Mouse (Mus musculus) cerebellum, adult 8-10 months (tissue): ENCODE measurements at regions not wholly inside any gene's neighbourhood (a gene's known extent, or its start where the extent isn't known, plus 50 kb on each side); places are given as distances from the start of the nearest gene placed in this dataset.
"Not testable (repeated sequence)": the region's sequence is repeated elsewhere in the genome, so short reads cannot be mapped to it uniquely, and the experiment has no call there.

Source experiments
- DNase-seq: peaks from one replicate; pipeline ENCODE4 v3.0.0; 2022

DNA sequence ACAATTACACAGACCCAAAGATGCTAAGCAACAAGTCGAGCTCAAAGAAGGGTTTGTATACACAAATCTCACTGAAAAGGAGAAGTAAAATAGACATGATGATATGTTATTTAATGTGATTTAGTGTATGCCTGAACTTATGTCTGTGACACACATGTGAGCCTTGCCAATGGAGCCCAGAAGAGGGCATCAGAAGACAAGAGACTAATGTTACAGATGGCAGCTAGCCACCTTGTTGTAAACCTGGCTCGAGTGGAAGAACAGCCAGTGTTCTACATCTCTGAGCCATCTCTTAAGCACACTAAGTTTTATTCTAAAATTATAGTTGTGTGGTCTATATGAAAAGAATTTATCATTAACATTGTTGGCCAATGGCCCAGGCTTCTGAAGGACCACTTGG is 943.7 kb upstream of the Prmt6 start:
- no peak for DNase-seq

DNA sequence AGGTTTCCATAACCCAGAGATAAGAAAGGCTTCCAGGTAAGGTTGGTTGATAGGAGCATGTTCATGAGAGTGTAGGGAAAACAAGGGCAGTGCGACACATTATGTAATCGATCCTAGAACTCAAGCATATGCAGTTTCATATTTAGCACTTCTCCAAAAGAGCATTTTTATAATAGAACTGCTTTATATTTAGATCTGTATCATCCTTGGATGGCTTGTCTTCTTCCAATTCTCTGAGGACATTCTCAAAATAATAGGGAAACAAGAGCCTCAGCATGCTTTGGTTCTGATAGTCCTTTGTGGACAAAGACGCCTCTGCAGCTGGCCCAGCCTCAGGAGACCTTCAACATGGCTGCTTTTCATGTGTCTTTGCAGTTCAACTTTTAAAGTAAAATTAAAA is 915.9 kb upstream of the Prmt6 start:
- no peak for DNase-seq

DNA sequence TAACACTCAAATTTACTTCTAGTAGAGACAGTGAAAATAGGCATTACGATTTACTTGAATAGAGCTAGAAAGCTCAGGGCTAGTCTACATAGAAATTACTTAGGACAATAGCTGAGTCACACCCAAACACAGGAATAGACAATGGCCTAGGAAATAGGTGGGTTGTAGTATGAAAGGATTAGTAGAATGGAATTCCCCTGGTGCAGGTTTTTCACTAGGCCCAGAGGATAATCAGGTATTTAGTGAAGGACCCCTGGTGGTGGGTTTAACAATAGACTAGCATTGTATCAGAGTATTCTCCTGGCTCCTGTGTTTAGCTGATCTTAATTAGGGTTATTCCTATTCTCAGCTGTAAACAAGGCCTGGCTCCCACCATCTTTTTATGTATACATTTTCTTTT is 890.4 kb upstream of the Prmt6 start:
- DNase-seq, result not testable (repeated sequence)

DNA sequence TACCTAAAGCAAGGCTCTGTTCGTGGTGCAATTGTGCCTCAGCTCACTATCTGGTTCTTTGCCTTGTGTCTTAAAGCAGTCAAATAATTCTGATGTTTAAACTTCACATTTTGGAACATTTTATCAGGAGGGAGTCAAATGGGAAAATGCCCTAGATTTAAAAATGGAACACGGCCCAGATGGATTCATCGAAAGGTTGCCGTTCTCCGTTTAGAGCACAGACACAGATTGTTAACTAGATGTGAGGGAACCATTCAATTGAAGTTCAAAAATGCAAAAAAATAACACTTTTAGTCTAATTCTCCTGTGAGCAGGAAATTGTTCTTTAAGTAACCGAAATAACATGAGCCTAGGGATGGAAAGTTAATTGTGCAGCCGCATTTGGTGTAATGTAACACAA is 858.2 kb upstream of the Prmt6 start:
- no peak for DNase-seq

DNA sequence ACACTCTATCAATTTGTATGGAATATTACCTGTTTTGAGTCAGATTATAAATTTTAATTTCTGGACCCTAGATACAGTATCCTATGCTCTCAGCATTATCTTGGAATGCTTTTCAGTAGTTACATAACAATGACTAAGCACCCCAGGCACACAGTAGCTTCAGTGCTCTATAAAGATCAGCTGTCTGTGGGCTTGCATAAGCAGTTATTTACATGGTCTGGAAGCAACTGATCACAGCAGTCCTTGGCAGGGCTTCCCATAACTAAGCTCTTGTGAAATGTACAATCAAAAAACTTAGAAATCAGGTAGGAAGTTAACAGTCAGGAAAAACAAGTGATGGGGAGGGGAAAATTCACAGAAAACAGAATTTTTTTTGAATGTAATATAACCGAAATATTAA is 851.8 kb upstream of the Prmt6 start:
- no peak for DNase-seq

DNA sequence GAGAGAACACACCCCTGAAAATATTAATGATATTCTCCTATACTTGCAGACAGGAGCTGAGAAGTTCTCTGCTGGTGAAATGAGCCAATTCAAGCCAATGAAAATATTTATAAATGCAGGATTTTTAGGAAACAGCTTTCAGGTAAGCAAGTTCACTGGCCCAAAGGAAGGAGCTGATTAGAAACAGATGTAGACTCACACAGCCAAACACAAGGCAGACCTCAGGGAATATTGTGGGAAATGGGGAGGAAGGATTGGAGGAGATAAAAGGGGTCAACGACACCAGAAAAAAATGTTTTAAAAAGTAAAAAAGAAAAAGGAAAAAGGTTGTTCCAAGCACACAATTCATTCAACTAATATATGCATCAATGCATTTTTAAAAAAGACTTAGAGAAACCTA is 823.5 kb upstream of the Prmt6 start:
- DNase-seq, result no peak

DNA sequence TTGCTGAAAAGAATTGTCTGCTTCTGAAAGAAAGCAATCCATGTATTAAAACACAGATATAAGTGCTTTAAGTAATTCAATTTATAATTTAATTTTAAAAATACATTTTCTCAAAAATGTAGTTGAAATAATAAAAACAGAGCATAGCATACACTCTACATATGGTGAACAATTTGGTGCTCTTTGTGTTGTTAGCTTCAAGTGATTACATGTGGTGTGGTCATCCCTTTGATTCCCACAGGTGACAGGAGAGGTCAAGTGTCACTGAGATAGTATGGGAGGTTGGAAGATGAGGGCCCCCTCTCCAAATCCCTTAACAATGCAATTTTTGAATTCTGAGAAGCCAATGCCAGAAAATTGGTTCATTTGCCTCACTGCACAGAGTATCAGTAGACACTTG is 819.5 kb upstream of the Prmt6 start:
- no peak for DNase-seq

DNA sequence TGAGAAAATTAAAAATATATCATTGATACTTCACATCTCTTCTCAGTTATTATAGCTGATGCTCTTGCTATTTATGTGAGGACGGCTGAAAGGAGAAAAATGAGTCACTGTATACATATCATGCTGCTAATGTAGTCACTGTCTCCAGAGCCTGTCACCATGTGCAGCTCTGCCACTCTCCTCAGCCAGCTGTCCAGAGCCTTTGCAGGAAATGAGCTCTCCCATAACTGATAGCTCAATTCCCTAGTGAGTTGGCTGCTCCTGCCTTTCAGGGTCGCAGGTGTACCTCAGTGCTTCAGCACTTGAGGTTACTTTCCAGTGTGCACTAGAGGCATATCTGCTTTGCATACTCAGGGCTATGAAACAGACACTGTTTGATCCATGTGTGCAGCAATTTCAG is 819.0 kb upstream of the Prmt6 start:
- DNase-seq, result no peak

DNA sequence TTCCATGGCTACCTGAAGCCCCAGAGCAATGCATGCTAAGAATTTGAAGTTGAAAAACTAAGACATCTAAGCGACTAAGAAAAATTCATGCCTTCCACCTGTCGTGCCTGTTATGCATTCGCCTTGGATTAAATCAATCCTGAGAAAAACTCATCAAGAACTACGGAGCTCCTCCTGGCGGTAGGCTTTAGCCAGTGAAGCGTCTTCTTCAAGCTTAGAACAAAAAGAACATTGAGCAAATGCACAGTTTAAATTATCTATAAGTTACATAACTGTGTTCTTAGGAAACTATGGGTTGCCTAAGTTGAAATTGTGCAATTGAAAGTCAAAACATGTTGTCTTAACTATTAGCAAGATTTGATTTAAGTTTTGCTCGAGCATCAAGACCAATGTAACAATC is 818.4 kb upstream of the Prmt6 start:
- peak; percentile 15 for DNase-seq

DNA sequence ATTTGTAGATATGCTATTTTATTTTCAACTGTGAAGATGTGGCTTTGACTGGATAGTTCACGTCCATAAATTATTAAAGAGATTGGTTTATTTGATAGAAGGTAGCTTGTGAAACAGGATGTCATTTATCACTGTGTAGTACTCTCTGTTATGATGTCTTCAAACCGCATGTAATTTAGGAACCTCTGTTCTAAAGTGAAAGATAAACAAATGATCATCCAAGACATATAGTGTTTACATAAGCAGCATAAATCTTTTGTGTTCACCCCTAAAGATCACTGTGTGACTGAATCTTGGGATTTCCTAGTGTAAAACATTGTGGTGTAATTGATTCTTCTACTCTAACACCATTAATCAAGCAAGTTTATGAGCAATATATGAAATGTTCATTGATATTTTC is 798.8 kb upstream of the Prmt6 start:
- DNase-seq, result no peak
